Mouse (Mus musculus): ENCODE measurements around the gene Nup107.
"Not testable (repeated sequence)": the region's sequence is repeated elsewhere in the genome, so short reads cannot be mapped to it uniquely, and the experiment has no call there.

The Nup107 gene

DNA sequence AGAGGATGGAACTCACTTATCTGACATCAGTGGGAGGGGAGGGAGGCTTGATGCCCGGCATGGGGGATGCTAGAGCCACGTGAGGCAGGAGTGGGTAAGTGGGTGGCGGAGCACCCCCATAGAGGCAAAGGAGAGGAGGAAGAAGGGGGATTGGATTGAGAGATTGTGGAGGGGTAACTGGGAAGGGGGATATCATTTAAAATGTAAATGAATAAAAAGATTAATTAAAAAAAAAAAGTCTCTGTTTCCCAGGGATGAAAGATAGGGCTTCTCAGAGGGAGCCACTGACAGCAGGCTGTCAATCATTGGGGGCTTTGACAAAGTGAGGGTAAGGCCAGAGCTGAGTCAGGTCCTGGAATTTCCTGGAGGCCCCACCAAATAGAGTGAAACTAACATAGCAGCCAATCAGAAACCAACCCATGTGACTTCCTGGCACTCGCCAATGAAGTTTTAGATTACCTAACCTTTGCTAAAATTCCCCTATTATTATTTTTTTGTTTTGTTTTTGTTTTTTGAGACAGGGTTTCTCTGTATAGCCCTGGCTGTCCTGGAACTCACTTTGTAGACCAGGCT, 77.5 kb downstream of the Nup107 start:
- DNase-seq (ENCODE audit: low spot score), result no peak

DNA sequence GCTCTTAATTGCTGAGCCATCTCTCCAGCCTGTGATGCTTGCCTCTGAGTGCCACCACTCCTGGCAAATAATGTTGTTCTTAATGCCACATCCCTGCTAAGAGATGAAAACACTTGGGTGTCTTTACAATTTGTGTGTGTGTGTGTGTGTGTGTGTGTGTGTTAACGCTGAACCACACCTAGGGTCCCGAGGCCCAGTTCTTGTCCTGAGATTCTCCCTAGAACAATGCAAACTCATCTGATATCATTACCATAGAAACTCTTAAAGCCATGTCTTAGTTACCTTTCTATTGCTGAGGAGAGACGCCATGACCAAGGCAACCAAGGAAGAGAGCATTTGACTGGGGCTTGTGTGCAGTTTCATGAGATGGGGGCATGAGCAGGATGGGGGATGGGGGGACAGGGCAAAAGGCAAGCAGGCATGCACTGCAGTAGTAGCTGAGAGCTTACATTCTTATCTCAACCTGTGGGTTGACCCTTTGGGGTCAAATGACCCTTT, 78.4 kb downstream of the Nup107 start:
- DNase-seq (ENCODE audit: low spot score), result no peak

DNA sequence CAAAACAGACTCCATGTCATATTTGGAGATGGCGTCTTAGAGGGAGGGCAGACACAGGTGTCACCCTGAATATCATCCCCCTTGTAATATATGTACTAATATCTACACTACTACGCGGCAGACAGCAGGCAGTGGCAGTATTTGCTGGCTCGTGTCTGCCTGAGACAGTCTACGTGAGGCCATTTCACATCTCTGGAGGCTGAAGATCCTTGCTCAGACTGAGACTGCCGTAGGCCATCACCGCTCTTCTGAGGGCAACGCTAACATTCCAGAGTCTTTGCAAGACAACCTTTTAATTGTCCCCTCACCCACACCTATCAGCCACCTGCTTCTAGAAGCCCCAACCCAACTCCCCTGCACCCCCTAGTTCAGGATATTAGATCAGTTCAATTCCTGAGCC, 79.0 kb downstream of the Nup107 start:
- no peak for DNase-seq (ENCODE audit: low spot score)

DNA sequence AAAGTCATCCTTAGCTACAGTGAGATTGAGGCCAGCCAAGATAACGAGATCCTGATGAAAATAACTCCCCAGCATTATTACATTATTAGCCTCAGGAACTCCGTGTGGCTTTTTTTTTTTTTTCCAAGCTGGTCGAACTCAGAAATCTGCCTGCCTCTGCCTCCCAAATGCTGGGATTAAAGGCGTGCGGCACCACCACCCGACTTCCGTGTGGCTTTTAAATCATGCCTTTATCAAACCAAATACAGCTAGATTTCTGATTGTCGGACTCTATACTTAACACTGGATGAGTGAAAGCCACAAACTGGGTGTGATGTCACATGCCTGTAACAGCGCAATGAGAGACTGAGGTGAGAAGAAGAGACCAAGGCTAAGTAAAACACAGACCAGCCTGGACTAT, 79.6 kb downstream of the Nup107 start:
- no peak for DNase-seq (ENCODE audit: low spot score)

DNA sequence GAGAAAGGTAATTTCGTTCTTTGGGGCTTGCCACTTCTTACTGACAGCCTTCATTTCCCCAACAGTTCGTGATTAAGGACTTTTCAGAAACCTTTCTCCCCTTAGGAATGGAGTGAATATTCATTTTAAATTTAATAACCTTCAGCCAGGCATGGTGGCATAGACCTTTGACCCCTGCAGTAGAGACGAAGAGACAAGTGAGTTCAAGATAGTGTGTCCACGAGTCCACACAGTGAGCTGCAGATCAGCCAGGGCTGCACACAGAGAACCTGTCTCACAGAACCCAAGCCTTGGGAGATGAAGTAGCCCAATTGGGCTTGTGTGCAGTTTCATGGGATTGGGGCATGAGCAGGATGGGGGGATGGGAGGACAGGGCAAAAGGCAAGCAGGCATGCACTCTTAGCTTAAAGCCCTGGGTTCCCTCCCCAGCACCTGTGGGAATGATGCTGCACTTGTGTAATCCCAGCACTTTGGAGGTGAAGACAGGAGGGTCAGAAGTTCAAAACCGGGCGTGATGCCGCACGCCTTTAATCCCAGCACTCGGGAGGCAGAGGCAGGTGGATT, 80.2 kb downstream of the Nup107 start:
- no peak for DNase-seq (ENCODE audit: low spot score)

DNA sequence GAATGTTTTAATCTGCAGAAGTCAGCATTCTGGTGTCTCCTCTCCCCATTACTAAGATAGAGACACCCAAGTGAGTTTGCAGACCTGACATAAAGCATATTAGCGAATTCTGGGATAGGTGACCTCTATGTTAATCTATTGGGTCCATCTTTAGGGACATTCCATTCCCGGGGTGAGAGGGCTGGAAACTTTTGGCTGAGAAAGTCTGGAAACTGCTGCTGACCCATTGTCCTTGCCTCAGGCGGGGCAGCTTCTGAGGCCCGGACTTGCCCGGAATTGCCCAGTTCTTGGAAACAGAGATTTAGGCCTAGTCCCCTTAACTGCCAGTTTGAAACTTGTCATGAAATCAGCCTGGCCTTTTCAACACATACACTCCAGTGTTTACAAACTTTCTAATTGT, 81.1 kb downstream of the Nup107 start:
- no peak for DNase-seq (ENCODE audit: low spot score)

DNA sequence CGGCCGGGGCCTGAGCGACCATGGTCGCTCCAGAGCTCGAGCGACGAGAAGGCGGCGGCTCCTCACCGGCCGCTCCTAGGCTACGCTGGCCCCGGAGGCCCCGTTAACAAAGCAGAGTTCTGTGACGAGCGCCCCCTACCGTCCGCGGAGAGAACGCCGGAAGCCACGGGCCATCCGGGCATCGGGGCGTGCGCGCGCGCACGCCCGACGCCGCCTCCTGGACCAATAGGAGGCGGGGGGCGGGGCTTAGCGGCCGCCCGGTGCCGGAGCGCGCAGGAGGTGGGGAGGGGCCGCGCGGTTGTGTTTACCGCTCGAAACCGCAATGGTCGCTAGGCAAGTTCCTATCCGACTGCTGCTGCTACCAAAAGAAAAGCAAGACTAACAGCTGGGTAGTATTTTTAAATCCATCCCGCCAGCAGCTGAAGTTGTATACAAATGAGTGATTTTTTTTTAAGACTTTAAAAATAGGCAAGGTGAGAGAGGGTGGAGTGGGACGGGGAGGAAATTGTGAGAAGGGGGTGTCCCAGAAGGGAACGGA, 81.8 kb downstream of the Nup107 start, which contains the start of gene Mdm2:
Gene Mdm2 (minus strand): TSS at position 155 of the 538 bp plus-strand sequence.
- peak; percentile 88 for DNase-seq (ENCODE audit: low spot score)

DNA sequence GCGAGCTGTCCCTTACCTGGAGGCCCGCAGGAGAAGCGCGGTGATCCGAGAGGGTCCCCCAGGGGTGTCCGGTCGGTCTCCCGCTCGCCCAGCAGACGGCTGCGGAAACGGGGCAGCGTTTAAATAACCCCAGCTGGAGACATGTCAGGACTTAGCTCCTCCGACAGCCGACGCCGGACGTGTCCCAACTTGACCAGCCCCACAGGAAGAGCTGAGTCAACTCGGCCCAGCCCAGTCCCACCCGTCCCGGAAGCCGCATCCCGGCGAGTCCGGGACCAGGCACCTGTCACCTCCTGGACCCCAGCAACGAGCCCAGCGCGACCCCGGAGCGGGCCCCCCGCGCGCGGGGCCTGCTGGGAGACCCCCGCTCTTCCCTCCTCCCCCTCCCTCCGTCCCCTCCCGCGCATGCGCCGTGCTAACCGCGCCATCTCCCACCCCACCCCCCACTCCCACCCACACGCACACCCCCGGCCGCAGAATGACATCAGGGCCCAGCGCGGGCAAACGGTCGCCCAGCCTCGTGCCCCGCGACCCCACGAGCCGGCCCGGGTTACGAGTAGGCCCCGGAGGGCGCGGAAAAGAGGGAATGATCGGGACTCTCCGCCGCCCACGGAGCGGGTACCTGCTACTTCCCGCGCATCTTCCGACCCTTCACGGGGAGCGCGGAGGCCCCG, 82.4 kb downstream of the Nup107 start:
- DNase-seq (ENCODE audit: low spot score), result peak; percentile 45

DNA sequence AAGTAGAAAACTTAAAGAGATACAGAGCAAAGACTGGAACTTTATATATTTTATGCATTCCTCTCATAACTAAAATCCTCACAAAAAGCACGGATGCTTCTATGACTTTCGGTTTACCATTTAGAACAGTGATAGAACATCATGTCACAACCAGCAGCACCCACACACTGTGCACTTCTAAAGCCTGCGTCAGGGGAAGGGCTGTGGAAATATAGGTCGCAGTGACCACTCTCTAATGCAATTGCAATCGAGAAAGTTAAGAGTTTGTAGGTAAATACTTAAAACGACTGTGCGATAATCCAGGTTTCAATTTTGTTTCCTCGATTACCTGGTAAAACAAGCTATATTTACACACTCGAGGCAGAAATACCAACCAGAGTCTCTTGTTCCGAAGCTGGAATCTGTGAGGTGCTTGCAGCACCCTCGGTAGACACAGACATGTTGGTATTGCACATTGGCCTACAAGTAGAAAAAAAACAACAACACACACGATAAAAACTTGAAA, 83.1 kb downstream of the Nup107 start:
- DNase-seq (ENCODE audit: low spot score), result no peak

DNA sequence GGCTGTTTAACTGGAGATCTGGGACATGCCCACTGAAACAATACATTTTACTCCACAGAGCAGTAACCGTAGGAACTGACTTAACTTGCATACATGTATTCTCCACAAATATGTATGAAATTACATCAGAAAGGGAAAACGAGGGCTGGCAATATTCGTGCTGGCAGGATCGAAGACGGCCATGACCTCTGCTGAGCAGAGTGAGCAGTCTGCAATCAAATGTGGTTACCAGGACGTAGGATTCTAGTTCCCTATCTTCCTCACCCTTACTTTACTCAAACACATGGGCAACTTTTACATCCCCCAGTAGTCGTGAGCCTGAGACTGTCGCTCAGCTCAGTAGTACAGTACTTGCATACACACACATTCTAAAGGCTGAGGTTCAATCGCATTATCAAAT, 83.6 kb downstream of the Nup107 start:
- DNase-seq (ENCODE audit: low spot score), result no peak

DNA sequence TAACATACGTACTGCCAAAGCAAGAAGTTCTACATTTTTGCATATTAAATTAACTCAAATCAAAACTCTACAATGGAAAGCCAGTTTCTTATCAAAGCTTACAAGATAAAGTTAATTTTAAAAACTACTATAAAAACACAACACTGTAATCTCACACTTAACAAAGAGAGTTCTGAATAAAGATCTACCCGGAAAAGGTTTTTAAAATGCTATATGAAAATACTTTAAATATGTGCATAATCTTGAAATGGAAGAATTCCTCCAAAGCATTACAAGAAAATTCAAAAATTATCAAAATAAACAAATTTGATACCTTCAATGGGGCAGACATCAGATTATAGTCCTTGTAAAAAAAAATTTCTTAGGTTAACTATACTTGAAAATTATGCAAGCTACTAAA, 84.1 kb downstream of the Nup107 start:
- DNase-seq (ENCODE audit: low spot score), result no peak

DNA sequence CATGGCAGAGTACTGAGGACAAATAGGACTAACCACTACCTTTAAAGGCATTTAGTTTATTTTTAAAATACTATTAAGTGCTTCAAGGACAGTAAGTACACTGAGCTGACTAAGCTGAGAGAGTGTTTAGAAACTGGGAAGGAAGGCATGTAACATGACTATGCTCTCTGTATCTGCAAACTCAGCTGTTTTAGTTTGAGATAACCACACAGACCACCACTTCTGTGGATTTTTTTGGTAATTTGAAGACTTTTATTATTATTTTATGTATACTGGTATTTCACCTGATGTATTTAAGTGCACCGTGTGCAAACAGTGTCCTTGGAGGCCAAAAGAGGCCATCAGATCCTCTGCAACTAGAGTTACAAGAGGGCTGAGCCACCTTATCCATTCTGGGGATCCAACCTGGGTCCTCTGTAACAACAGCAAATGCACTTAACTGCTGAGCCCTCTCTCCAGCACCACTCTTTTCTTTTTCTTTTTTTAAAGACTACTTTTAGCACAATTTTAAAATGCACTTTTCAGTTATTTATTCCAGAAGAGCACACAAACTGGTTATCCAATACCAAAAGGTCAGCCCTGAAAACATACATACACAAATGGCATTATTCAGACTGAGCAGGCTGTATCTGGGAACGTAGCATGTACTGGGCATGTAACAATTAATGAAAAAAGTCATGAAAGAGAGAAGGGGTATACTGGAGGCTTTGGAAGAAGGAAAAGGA, 85.2 kb downstream of the Nup107 start:
- DNase-seq (ENCODE audit: low spot score), result no peak

DNA sequence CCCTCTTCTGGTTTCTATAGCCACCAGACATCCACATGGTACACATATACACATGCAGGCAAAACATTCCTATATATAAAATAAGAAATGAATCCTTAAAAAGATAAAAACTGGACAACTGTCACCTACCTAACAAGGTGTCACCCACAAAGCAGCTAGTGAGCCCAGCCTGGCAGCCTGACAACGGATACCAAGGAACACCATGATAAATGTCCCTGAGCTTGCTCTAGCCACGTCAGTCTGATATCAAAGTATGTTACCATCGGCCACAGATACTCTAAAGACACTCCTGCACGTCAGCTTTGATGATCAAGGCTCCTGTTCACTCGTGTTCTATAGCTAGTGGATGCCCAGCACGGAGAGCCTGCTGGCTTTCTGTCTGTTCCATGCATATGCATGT, 86.1 kb downstream of the Nup107 start:
- DNase-seq (ENCODE audit: low spot score), result no peak

DNA sequence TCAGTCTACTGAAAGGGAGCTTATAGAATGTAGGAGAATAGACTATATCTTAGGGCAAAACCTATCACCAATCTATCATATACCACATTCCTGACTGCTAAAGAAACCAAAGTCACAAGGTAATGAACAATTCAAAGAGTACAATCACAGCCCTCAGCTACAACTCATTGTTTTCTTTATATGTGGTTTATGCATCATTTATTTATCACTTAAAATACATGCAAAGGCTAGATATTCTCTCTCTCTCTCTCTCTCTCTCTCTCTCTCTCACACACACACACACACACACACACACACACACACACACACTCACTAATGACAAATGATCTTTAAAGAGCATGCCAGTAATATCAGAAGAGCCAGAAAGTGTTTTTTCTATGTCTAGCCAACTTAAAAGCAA, 86.7 kb downstream of the Nup107 start:
- no peak for DNase-seq (ENCODE audit: low spot score)

DNA sequence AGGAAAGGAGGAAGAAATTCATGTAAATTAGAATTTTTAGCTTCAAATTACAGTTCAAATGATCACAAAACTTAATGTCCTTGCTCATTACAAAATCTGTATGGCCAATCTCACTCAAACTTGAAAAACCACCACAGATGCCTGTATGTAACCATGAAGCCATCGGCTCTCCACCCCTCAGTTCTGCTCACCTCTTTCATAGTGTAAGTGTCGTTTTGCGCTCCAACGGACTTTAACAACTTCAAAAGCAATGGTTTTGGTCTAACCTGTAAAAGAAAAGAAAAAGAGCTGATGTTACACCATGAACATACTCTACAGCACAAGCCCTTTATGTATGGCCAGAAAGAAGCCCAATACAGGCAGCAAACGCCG, 87.6 kb downstream of the Nup107 start:
- no peak for DNase-seq (ENCODE audit: low spot score)

DNA sequence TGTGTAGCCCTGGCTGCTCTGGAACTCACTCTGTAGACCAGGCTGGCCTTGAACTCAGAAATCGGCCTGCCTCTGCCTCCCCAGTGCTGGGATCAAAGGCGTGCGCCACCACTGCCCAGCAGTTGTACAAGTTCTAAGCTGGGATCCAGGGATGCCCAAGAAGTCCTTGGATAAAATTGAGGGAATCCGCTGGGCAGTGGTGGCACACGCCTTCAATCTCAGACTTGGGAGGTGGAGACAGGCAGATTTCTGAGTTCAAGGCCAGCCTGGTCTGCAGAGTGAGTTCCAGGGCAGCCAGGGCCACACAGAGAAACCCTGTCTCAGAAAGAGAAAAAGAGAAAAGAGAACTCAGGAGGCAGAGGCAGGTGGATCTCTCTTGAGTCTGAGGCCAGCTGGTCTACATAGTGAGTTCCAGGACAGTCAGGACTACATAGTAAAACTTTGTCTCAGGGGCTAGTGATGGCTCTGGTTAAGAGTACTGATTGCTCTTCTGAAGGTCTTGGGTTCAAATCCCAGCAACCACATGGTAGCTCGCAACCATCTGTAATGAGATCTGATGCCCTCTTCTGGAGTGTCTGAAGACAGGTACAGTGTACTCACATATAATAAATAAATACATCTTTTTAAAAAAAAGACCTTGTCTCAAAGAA, 88.1 kb downstream of the Nup107 start:
- not testable (repeated sequence) for DNase-seq (ENCODE audit: low spot score)

DNA sequence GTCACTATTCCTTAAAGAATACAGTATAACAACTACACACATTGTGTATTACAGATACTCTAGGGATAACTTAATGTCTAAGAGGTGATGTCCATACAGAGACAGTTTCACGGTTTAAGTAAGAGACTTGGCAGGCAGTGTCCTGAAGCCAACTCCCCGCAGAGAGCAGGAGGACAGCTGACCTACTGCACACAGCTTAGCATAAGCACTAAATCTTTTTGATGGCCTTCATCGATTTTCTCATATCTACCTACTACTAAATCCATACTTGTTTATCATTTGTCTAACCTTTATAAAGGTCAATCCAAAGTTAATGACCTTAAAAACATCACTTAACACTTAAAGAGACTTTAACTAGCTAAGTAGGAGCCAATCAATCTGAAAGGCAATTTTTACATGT, 89.0 kb downstream of the Nup107 start:
- no peak for DNase-seq (ENCODE audit: low spot score)

DNA sequence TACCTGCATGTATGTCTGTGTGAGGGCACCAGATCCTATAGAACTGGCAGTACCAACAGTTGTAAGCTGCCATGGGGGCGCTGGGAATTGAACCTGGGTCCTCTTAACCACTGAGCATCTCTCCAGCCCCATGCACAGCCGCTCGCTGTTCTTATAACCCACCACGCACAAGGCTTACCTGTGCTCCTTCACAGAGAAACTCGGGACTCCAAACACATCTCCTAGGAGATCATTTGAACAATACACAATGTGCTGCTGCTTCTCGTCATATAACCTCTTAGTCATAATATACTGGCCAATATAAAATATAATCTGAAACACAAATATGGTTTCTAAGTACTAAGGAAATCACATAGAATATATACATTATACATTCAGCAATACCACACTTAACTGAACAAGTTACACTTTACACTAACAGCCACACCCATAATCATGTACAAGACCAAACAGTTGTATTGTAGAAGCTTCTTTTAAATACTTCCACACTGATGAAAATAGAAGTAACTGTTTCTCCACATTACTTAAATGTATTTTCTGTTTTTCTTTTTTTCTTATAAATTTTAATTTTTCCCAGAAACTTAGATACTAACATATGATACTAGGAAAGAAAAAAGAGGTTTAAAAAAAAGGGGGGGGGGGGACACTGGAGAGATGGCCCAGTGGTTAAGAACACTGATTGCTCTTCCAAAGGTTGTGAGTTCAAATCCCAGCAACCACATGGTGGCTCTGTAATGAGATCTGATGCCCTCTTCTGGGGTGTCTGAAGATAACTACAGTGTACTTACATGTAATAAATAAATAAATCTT, 90.3 kb downstream of the Nup107 start:
- DNase-seq (ENCODE audit: low spot score), result no peak

DNA sequence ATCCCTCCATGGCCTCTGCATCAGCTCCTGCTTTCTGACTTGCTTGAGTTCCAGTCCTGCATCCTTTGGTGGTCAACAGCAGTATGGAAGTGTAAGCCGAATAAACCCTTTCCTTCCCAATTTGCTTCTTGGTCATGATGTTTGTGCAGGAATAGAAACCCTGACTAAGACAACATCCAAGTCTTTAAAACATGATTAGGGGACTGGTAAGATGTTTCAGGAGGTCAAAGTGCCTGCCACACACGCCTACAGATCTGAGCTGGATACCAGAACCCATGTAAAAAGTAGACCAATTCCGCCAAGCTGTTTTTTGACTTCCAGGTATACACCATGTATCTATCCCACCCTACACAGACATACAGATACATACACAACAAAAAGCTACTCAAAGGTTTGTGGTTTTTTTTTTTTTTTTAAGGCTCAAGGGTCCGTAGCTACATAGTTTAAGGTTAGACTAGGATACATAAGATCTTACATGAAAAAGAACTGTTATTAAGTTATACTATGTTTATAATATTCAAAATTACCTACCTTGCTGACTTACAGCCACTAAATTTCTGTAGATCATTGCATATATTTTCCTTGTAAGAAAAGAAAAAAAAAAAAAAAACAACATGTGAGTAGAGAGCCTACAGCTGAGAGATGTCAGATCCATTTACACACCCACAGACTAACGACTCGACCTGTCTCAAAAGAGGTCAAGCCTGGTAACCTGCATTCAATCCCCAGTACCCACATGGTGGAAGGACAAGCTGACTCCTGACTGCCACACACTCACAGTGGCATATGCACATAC, 91.3 kb downstream of the Nup107 start:
- no peak for DNase-seq (ENCODE audit: low spot score)
